Mouse (Mus musculus) MEL (cell line): ENCODE data around the gene Dmkn. TPM values are rescaled to one million over a fixed set of nuclear protein-coding genes. Genes with fewer than 3 reads are reported as not detected.

Experiments used
- DNase-seq: peaks from one replicate; pipeline ENCODE4 v3.0.0; 2011; ENCODE audit warnings: low read depth, low spot score
- H3K27ac ChIP-seq: 2 replicates; pipeline ENCODE4 v1.5.1; 2012; ENCODE audit warnings: low read depth, mild to moderate bottlenecking, control low read depth, low read length, moderate library complexity; ENCODE audit not compliant: control insufficient read depth
- H3K27me3 ChIP-seq, 2 experiments: fragments of 150-350 bp in 1 of 2; sonication (generic) in 1 of 2; 2 replicates each; pipeline ENCODE4 v1.6.1; 2012; ENCODE audit warnings: low read length in 2 of 2, mild to moderate bottlenecking in 2 of 2, improper control_type of control experiment in 1 of 2, moderate library complexity in 1 of 2; ENCODE audit not compliant: insufficient read depth in 2 of 2, control insufficient read depth in 1 of 2
- H3K36me3 ChIP-seq, 2 experiments: 2 replicates each; pipeline ENCODE4 v1.6.1; 2012 to 2014; ENCODE audit warnings: low read length in 2 of 2, improper control_type of control experiment in 1 of 2, inconsistent platforms in 1 of 2, mild to moderate bottlenecking in 1 of 2; ENCODE audit not compliant: insufficient read depth in 2 of 2, control insufficient read depth in 1 of 2
- H3K4me1 ChIP-seq, 2 experiments: fragments of 150-350 bp in 1 of 2; sonication (generic) in 1 of 2; 2 replicates each; pipeline ENCODE4 v1.6.1; 2012; ENCODE audit warnings: low read length in 2 of 2, improper control_type of control experiment in 1 of 2, mild to moderate bottlenecking in 1 of 2; ENCODE audit not compliant: insufficient read depth in 2 of 2, control insufficient read depth in 1 of 2
- H3K4me3 ChIP-seq, 2 experiments: fragments of 150-350 bp in 1 of 2; sonication (generic) in 1 of 2; 2 replicates each; pipeline ENCODE4 v1.5.1; 2012; ENCODE audit warnings: low read depth in 2 of 2, low read length in 2 of 2, mild to moderate bottlenecking in 2 of 2, moderate library complexity in 2 of 2, control low read depth in 1 of 2, improper control_type of control experiment in 1 of 2; ENCODE audit not compliant: control insufficient read depth in 1 of 2, insufficient read depth in 1 of 2
- H3K79me2 ChIP-seq: 2 replicates; pipeline ENCODE4 v1.6.1; 2012; ENCODE audit warnings: mild to moderate bottlenecking, low read length, moderate library complexity; ENCODE audit not compliant: control insufficient read depth, poor library complexity, insufficient read depth
- H3K9ac ChIP-seq: 2 replicates; pipeline ENCODE4 v1.6.1; 2012; ENCODE audit warnings: low read depth, mild to moderate bottlenecking, control low read depth, low read length, moderate library complexity; ENCODE audit not compliant: control insufficient read depth, poor library complexity, severe bottlenecking
- H3K9me3 ChIP-seq: fragments of 150-350 bp; sonication (generic); replicated peaks from 2 replicates; pipeline ENCODE4 v1.6.1; 2012; ENCODE audit warnings: mild to moderate bottlenecking, low read length, improper control_type of control experiment, moderate library complexity; ENCODE audit not compliant: insufficient read depth
- CHD1 ChIP-seq: IDR thresholded peaks from 2 replicates; pipeline ENCODE4 v1.6.1; 2012; ENCODE audit warnings: low read depth, mild to moderate bottlenecking, inconsistent platforms, low read length, improper control_type of control experiment
- GABPA ChIP-seq: IDR thresholded peaks from 2 replicates; pipeline ENCODE4 v1.6.1; 2012; ENCODE audit warnings: low read depth, mild to moderate bottlenecking, inconsistent platforms, low read length, improper control_type of control experiment, moderate library complexity
- GATA1 ChIP-seq: IDR thresholded peaks from 2 replicates; pipeline ENCODE4 v1.6.1; 2011; ENCODE audit warnings: low read depth, low read length, improper control_type of control experiment
- JUND ChIP-seq: IDR thresholded peaks from 2 replicates; pipeline ENCODE4 v1.6.1; 2011; ENCODE audit warnings: low read depth, mild to moderate bottlenecking, improper control_type of control experiment, low read length
- KAT2A ChIP-seq: conservative IDR thresholded peaks from 2 replicates; pipeline ENCODE4 v1.6.1; 2012; ENCODE audit warnings: low read depth, low read length, improper control_type of control experiment, inconsistent platforms
- MAFK ChIP-seq: IDR thresholded peaks from 2 replicates; pipeline ENCODE4 v1.6.1; 2011; ENCODE audit warnings: low read depth, mild to moderate bottlenecking, low read length, improper control_type of control experiment, borderline replicate concordance
- MAX ChIP-seq: IDR thresholded peaks from 2 replicates; pipeline ENCODE4 v1.6.1; 2011; ENCODE audit warnings: low read length, improper control_type of control experiment
- POLR2AphosphoS5 ChIP-seq: IDR thresholded peaks from 2 replicates; pipeline ENCODE4 v1.6.1; 2012; ENCODE audit warnings: low read depth, borderline replicate concordance, mild to moderate bottlenecking, inconsistent platforms, low read length, moderate library complexity, mixed read lengths
- RAD21 ChIP-seq: IDR thresholded peaks from 2 replicates; pipeline ENCODE4 v1.6.1; 2011; ENCODE audit warnings: mild to moderate bottlenecking, low read depth, low read length, improper control_type of control experiment
- RCOR1 ChIP-seq: IDR thresholded peaks from 2 replicates; pipeline ENCODE4 v1.6.1; 2012; ENCODE audit warnings: low read depth, mild to moderate bottlenecking, inconsistent platforms, low read length, improper control_type of control experiment
- SMC3 ChIP-seq: IDR thresholded peaks from 2 replicates; pipeline ENCODE4 v1.6.1; 2011; ENCODE audit warnings: low read depth, low read length, improper control_type of control experiment
- TBP ChIP-seq: IDR thresholded peaks from 2 replicates; pipeline ENCODE4 v1.8.0; 2011; ENCODE audit warnings: low read depth, low read length, improper control_type of control experiment
- USF2 ChIP-seq, 2 experiments: IDR thresholded peaks; 2 replicates each; pipeline ENCODE4 v1.6.1; 2011 to 2012; ENCODE audit warnings: improper control_type of control experiment in 2 of 2, low read length in 2 of 2, borderline replicate concordance in 1 of 2, inconsistent platforms in 1 of 2, low read depth in 1 of 2, mild to moderate bottlenecking in 1 of 2; ENCODE audit not compliant: insufficient read depth in 1 of 2
- ZC3H11A ChIP-seq: IDR thresholded peaks from 2 replicates; pipeline ENCODE4 v1.6.1; 2012; ENCODE audit warnings: low read depth, mild to moderate bottlenecking, inconsistent platforms, low read length, improper control_type of control experiment
- ZKSCAN1 ChIP-seq: IDR thresholded peaks from 2 replicates; pipeline ENCODE4 v1.6.1; 2012; ENCODE audit warnings: low read depth, mild to moderate bottlenecking, inconsistent platforms, low read length, improper control_type of control experiment, moderate library complexity
- ZMIZ1 ChIP-seq: IDR thresholded peaks from 2 replicates; pipeline ENCODE4 v1.6.1; 2012; ENCODE audit warnings: low read depth, mild to moderate bottlenecking, inconsistent platforms, low read length, improper control_type of control experiment, moderate library complexity
- polyA plus RNA-seq, 2 experiments: library from polyadenylated mRNA; stranded (reverse) in 1 of 2; unstranded in 1 of 2; fragments of >175 nt in 1 of 2; fragments of >200 nt in 1 of 2; gene quantifications; 2 replicates each; pipeline versions ENCODE4 v1.2.1 to v1.2.4; 2012; ENCODE audit warnings: low replicate concordance in 2 of 2, low read depth in 1 of 2; ENCODE audit not compliant: insufficient read length in 2 of 2, insufficient read depth in 1 of 2, missing spikeins in 1 of 2
- total RNA-seq: library from RNA; depleted of rRNA; stranded (reverse); fragments of 300-350 nt; gene quantifications from 2 replicates; pipeline ENCODE4 v1.2.3, GENCODE M21; 2012

Gene Dmkn
- total and polyA plus RNA-seq, 3 experiments: not detected

- Histone ChIP-seq H3K36me3 (no peaks in the 10 kb centered on the region), H3K27me3 (no peaks in the 10 kb centered on the region; a peak in 2 of 4 replicates), H3K79me2 (no peaks in the 10 kb centered on the region), H3K4me1 (no peaks in the 10 kb centered on the region), H3K9me3 (no peaks in the 10 kb centered on the region), H3K27ac (no peak within 1 kb of the TSS), H3K4me3 (no peak within 1 kb of the TSS), H3K9ac (no peak within 1 kb of the TSS)
- DNase-seq: no peak
- TF ChIP-seq ZKSCAN1 (no peak), MAX (no peak), CHD1 (no peak), POLR2AphosphoS5 (no peak), RAD21 (no peak), JUND (no peak), GABPA (no peak), SMC3 (no peak), TBP (no peak), RCOR1 (no peak), KAT2A (no peak), GATA1 (no peak)
Measured at GRCm38 (mm10) chr7:30751086-30751669, 12.4 kb upstream of the Dmkn start, which contains the start of gene Sbsn. TSS of gene Sbsn (plus strand) at chr7:30751471.

DNA sequence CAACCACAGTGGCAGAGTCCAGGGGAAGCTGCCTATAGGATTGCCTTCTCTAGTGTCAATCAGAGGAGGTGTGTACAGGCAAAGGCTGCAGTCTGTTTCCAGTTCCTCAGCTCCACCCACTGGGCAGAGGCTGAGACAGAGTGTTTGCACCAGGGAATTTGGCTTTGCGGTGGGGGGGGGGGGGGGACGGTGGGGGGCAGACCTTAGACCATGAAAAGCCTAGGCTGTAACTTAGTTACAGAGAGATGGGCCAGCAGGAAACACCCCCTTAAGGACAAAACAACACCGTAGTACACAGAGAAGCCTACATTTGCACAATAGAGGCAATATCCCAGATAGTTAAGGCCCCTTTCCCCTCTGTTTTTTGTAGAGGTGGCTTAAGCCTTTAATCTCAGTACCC lies 6.6 kb upstream of the Dmkn start:
- DNase-seq: no peak
- Histone ChIP-seq H3K4me1 (no peaks in the 10 kb centered on the region; a peak in 1 of 4 replicates), H3K27ac (no peak overlapping the region), H3K27me3 (no peaks in the 10 kb centered on the region), H3K9me3 (no peaks in the 10 kb centered on the region), H3K79me2 (no peaks in the 10 kb centered on the region), H3K4me3 (no peak overlapping the region), H3K36me3 (no peaks in the 10 kb centered on the region), H3K9ac (no peak overlapping the region)
- TF ChIP-seq SMC3: no peak
- TF ChIP-seq TBP: no peak
- TF ChIP-seq ZMIZ1: no peak
- TF ChIP-seq ZC3H11A: no peak
- TF ChIP-seq RAD21: no peak
- no peak for TF ChIP-seq GATA1
- no peak for TF ChIP-seq POLR2AphosphoS5
- TF ChIP-seq MAX: no peak
- TF ChIP-seq MAFK: no peak
- TF ChIP-seq USF2 (IDR thresholded peaks at IDR 0.05; ENCODE audit: borderline replicate concordance in 1 of 2, insufficient read depth in 1 of 2, low read depth in 1 of 2, low read length in 2 of 2): no peak
